Mouse (Mus musculus) gastrocnemius, postnatal 36 days (tissue): ENCODE results near the gene Serpinf2. TPM values are rescaled to one million over a fixed set of nuclear protein-coding genes. Genes with fewer than 3 reads are reported as not detected.
A peak's percentile ranks its signal among the peaks of the same experiment; 100 is the strongest.
"Not testable (repeated sequence)": the region's sequence is repeated elsewhere in the genome, so short reads cannot be mapped to it uniquely, and the experiment has no call there.

ENCODE experiments used
- DNase-seq, 2 experiments: peaks; one replicate each; pipeline ENCODE4 v3.0.0; 2022
- intact Hi-C: fragments of 180-260 bp; cut with DNase I; formaldehyde crosslinking; loops from one replicate; pipeline ENCODE4 v1.15.1; 2025
- total RNA-seq, 2 experiments: library from RNA; stranded (reverse); gene quantifications; 2 replicates each; pipeline ENCODE4 v1.2.3; 2021

Serpinf2 gene
- total RNA-seq, 2 experiments from 2014 or later = not detected

DNA sequence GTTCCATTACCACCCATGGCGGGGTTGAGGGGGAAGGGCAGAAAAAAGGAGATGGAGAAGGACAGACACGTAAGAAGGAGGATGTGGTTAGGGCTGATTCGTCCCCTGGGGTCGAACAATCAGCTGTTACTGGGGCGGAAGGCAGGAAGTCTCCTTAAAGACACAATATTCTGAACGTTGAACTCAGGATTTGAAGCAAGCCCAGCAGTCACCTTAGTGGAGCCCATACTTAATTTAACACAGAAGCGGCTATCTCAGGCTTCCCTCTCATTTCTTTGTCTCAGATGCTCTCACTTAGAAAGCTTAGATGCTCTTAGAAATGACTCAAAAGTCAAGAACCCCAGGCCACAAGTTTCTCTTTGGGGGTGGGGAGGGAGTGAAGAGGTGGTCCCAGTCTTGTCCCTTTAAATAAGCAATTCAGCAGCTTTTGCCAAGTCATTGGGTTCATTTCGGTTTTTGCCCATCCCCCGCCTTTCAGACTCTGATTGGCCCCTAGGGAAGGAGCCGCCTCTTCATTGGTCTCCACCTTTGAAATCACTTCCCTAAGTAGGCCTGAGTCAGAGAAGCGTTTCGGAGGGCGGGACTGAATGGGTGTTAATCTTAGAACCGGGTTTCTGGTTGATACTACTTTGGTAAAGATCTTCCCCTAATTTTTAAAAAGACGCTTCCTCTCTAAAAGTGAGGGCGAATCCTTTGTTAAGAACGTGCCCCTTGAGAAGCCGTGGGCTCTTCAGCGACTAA is 20.9 kb upstream of the Serpinf2 start:
- peak; percentile 74 to 84 for DNase-seq
- intact Hi-C loops = no loop called here

DNA sequence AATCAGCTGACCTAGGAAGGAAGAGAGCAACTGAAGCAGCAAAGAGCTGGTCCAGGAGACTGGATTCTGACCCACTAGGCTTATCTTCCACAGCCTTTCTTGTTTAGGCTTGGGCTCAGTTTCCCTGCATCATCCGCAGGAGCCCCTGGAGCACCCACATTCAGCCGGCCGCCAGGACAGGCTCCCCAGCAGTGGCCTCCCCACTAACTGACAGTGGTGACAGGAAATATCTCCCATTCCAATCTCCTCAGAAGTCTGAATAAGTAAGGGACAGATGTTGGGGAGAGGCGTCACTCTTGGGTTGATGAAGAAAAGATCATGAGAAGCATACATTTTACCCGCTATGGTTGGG is 20.3 kb upstream of the Serpinf2 start:
- intact Hi-C loops = no loop called here
- DNase-seq = no peak

DNA sequence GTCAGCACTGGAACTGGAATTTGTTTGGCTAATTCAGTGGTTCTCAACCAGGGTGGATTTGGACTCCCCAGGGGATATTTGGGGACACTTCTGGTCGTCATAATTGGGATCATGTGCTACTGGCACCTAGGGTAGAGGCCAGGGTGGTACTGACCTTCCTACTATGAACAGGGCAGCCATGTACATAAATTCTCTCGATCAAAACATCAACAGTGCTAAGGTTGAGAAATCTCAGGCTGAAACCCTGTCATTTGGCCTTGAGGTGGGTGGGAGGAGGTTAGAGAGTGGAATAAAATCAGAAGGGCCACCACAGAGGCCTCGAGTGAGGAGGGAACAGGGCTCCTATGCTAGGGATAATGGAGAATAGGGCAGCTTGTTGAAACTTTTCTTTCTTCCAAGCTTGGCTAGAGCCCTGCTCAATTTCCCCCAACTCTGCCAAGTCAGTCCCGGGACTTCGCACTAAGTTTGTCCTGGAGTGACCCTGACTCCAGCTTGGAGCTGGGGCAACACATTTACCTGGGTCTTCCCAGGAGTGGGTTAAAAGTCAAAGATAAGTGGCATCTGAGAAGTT is 19.8 kb upstream of the Serpinf2 start:
- intact Hi-C loops = no loop called here
- peak; percentile 52 to 56 for DNase-seq

DNA sequence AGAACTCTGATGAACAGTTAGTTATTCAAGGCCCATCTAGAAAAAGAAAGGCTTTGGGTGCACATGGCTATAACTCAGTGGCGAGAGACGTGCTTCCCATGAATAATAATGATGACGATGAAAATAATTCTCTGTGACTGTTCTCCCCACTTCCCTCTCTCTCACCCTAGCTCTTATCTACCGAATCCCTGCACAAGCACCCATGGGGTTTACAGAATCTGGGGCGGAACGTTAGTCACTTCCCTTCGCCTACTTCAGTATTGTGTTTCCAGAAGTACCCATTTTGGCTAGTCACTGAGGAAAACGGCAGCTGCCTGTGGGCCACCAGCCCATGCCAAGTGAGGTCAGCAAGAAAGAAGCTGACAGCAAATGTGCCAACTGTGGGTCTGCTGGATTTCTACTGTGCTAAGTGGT is 19.2 kb upstream of the Serpinf2 start:
- intact Hi-C loops = no loop called here
- DNase-seq = no peak

DNA sequence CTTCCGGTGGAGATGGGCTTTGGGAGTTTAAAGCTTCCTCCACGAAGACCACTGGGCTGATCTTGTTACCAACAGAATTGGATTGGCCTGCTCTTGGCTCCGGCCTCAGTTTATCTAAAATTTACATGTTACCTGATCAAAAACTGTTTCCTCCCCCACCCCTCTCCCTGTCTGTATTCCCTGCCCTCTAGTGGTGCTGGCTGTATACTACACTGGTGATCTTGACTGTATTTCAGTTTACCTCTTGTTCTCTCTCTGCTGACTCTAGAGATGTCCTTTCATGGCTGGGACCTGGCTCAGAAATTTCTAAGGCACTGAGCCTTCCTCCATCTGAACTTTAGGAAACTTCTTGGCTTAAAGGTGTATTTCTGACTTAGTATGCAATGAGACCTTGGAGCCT is 18.8 kb upstream of the Serpinf2 start:
- intact Hi-C loops = no loop called here
- DNase-seq = no peak

DNA sequence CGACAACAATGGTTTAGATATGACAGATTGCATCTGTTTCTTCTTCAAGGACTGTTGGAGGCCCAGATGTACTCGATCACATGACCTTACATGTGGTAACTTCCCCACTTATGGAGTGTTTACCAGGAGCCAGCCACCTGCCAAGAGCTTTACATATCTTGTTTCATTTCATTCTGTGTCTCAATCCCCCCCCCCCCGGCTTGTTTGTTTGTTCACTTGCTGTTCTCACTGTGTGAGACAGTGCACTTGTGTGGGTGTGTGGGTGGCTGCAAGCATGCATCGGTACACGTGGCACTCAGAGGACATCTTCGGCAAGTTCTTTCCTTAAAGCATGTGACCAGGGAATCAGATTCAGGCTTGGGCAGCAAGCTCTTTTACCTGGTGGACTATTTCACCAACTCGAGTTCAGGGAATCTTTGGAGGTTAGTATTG is 17.1 kb upstream of the Serpinf2 start:
- intact Hi-C loops = no loop called here

DNA sequence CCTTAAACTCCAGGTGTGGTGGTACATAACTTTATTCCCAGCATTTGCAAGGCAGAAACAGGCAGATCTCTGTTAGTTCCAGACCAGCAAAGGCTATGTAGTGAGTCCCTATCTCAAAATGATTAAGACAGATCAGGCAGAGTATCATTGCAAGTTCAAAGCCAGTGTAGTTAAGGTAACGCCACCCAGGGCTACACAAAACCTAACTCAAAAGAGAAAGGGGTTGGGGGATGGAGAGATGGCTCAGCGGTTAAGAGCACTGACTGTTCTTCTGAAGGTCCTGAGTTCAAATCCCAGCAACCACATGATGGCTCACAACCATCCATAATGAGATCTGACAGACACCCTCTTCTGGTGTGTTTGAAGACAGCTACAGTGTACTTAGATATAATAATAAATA is 16.6 kb upstream of the Serpinf2 start:
- intact Hi-C loops, DNase-seq: not testable (repeated sequence)

More for the DNA sequence above, 17.1 kb upstream of the Serpinf2 start:
- DNase-seq = no peak

DNA sequence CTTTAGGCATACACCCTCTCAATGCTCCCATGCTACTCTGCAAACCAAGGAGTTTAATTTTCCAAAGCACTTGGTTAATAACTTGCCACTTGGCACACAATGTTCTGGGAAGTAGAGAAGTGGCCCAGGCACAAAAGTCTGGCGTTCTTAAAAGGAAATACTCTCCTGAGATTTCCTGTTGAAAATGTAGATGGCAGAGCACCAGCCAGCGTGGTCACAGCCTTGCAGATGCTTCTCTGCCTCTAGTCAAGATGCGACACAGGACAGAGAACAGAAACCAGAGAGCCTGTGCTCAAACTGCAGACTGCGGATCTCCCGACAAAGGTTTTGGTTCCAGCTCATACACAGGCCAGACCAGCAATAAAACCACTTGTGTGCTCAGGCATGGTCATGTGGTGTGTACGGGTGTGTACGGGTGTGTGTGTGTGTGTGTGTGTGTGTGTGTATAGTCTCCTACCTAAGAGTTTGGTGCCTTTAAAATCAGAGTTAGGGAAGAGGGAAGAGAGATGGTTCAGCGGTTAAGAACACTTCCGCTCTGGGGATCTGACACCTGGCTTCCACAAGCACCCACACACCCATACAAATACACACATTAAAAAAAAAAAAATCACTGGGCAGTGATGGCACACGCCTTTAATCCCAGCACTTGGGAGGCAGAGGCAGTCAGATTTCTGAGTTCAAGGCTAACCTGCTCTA is 15.8 kb upstream of the Serpinf2 start:
- no peak for DNase-seq
- intact Hi-C loops = no loop called here

DNA sequence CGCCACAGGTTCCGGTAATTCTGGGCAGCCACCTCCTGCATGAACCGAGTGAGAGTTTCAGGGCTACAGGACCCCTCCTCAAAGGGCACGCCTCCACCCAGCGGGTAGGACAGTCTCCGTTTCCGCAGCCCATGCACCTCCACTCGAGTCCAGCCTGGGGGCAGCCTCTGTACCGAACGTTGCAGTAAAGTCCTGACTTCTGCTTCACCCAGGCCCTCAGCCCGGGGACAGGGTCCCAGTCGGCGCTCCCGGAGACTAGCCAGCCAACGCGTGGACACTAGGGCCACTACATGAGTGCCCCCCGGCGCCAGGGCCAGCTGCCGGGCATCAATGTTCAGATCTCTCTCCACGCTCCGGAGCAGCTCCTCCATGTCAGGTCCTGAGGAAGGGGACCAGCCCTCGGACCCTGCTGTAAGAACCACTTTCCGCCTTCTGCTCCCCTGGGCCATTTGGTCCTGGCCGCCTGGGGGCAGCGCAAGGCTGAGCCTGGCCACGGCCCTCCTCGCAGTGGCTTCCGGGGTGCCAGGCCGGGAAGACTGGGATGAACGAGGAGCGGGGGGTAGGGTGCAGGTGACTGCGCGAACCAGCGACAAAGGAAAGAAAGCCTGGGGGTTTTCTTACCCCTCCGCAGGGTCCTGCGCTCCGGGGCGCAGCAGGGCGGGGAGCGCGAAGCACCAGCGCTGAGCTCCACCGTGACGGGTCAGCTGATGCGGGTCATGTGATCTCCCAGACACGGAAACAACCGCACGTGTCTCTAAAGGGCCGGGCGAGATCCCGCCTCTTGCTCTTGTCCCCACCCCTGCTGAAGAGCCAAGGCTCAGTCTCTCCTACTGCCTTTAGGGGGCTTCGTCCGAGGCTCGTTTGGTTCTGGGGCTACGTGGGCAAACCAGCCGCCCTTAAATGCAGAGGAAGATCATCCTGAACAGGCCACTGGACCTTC is 14.9 kb upstream of the Serpinf2 start, which contains the start of gene Wdr81:
TSS of gene Wdr81 (minus strand) at position 727 of the 940 bp plus-strand sequence.
- DNase-seq = peak; percentile 79 to 83
- intact Hi-C loops = loop anchor here (5.0 kb wide), 1 partner anchor 52 kb away; no protein-coding TSS in a partner anchor

DNA sequence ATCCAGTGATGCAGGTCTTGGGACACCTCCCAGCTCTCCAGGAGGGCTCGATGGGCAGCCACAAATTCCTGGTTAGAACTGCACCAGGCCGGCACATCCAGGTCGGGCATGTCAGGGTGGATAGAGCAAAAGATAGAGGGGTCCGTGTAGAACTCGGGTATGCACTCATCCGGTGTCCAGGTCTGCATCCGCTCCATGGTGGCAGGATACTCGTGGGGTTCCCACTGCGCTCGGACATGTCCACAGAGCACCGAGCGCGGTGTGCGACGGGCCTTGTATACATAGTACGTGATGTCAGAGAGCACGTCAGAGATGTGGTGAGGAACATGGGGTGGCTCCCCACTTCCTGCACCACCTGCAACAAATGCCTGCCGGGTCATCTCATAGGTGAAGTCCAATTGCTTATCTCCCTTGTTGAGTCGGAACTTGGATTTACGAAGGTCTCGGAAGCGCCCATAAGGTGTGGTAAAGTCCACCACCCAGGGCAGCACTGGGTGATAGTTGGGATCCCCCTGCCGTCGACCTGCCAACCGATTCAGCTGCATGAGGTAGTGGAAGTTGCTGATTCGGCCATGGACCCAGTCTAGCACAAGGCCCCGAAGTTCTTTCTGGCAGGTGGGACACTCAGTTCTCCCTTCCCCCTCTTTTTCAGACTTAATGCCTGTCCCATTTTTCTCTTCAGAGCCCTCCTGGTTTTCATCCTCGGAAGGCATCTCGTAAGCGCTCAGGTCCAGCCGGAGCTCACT is 13.6 kb upstream of the Serpinf2 start:
- DNase-seq = no peak
- intact Hi-C loops = loop anchor here (5.0 kb wide), 1 partner anchor 51 kb away; no protein-coding TSS in a partner anchor

DNA sequence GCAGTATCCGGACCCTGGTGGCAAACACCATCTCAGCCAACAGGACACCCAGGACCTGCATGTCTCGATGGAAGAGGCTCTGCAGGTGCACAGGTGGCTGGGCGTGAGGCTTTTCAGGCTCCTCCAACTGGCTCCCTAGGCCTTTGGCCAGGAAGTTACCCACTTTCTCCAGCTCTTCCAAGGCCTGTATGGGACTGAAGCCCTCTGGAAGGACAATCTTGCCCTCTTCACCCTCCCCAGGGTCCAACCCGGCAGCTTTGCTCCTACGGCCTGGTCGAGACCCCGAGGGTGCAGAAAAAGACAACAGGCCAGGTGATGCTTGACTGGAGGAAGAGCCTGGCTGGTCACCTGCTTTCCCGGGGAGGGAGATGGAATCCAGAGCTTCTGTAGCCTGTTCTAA is 12.7 kb upstream of the Serpinf2 start:
- DNase-seq = no peak
- intact Hi-C loops = loop anchor here (5.0 kb wide), 1 partner anchor 50 kb away; no protein-coding TSS in a partner anchor

DNA sequence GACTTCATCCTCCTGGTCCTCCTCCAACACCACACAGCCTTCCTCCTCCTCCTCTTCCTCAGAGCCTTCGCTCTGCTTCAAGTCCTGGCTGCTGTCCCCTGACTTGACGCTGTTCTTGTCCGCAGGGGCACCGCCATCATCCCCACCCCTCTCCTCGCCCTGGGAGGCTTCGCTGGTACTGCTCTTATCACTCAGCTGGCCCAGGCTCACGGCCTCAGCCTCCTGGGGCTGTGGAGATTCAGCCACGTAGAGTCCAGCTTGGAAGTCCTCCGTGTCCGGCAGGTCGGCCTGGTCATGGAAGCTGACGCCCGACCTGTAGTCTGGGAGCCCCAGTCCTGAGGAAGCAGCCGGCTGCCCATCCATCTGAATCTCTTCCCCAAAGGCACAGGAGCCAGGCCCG is 11.5 kb upstream of the Serpinf2 start:
- no peak for DNase-seq
- intact Hi-C loops = loop anchor here (5.0 kb wide), 1 partner anchor 49 kb away; no protein-coding TSS in a partner anchor

DNA sequence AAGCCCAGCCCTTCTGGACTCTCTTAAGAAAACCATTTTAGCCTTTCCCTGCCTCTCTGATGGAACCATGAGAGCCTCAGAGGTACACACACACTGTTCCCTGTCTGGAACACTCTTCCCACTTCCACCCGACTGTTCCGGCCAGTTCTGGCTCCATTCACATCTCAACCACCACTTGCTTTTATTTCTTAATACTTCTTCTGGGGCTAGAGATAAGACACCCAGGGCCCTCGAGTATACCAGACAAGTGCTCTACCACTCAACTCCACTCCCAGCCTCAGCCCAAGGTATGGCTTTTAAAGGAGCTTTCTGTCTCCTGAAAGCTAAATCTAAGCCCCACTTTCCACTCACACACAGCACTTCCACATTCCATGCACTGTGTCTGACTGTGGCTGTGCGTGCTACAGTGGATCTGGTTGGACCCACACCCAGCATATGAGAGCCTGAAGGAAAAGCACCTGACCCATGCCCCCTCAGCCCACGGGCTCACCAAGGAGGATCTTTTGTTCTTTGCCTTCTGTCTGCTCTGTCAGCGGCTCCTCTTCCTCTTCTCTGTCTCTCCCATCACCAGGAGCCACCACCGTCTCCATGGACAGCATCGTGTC is 11.0 kb upstream of the Serpinf2 start:
- intact Hi-C loops = loop anchor here (5.0 kb wide), 1 partner anchor 48 kb away; no protein-coding TSS in a partner anchor
- no peak for DNase-seq

DNA sequence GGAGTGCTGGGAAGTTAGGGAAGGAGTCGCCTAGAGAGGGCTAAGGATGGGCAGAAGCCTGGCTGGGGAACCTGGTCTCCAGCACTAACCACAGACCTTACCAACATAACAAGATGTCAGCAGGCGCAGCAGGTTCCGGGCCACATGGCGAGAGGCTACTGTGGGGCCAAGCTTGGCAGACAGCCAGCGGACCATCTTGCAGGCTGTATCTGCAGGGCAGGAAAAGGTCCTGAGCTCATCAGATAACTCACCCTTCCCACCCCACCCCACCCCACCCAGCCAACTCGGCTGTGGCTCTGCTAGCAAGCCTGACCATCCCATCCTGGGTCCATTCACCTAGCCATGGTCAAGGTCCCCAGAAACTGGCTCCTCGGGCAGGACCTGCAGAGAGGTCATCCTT is 10.3 kb upstream of the Serpinf2 start:
- no peak for DNase-seq
- intact Hi-C loops = loop anchor here (5.0 kb wide), 1 partner anchor 47 kb away; no protein-coding TSS in a partner anchor

DNA sequence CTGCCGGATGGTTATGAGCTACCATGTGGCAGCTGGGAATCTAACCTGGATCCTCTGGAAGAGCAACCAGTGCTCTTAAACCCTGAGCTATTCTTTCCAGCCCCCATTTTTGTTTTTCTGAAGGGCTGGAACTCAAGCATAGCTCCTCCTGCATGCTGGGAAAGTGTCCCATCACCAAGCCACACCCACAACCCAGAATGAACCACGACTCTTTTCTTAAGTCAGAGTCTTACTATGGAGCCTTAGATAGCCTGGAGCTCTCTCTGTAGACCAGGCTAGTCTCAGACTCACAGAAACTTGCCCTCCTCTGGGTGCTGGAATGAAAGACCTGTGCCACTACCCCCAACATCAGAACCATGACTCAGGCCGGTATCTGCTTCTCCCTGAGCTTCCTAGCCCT is 9.2 kb upstream of the Serpinf2 start:
- DNase-seq = no peak
- intact Hi-C loops = no loop called here

DNA sequence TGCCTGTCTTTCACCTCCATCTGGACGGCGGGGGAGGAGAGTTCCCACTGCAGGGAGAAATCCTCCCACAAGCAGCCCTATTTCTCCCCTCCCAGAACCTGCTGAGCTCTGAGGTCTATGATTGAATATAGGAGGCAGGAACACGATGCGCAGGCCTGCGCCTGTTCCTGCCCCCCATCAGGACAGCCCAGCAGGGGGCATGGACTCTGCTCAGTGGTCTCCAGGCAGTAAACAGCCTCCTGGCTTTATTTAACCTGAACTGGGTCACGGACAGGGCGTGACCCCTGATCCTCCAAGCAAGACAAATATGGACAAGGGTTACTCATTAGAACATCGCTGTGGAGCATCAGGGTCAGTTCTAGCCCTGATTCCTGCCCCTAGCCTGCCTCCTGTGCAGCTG is 4.3 kb upstream of the Serpinf2 start:
- intact Hi-C loops = no loop called here
- no peak for DNase-seq

DNA sequence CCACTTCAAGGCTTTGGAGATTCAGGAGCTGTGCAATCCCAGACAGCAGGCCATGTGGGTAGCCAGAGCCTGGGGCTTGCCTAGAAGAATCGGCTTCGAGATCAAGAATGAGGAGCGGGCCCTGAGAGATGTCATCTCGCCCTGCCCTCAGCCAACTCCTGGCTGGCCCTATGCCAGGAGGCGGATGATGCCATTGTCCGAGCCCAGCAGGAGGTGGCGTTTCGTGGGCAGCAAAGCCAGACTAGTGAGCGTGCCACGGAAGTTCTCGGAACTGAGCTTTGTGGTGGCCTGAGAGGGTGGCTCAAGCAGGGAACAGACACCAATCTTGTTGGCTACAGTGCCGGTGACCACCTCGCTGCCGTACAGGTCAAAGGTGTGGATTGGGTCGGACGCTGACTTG is 2.2 kb upstream of the Serpinf2 start:
- no peak for DNase-seq
- intact Hi-C loops = no loop called here

DNA sequence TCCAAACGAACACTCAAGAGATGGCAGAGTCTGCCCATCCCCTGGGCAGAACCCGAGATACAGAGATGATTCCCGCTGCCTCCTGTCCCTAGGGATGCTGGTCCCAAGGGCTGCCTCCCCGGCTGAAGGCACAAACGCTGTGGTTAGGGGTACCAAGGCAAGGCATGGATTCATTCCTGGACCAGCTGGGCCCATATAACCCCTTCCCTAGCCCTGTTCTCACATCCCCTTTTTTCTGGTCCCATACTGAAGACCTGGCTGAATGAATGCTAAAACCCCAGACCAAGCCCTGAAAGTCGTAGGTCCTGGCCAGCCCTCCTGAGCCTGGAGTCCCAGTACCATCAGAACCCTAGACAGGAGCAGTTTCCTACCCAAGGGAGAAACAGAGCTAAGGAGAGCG is 1.6 kb upstream of the Serpinf2 start:
- DNase-seq = no peak
- intact Hi-C loops = no loop called here

DNA sequence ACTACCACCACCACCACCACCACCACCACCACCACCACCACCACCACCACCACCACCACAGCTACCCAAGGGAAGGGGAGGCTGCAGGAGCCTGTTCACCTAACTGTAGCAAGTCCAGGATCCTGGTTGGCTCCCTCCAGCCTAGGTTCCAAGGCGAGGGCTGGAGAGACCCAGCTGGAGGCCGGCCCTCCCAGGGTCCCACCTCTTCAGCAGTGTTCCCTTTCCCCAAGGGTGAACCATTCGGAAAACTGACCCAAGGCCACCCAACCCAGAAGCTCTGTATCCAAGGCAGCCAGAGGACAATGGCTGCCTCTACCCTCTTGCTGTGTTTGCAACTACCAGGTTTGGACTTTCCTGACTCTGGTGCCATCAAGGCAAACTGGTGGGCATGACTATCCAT is 560 bp upstream of the Serpinf2 start:
- no peak for DNase-seq
- intact Hi-C loops = no loop called here
